Mouse (Mus musculus): ENCODE results near the gene Fcgbp.
A peak's percentile ranks its signal among the peaks of the same experiment; 100 is the strongest.
"Not testable (repeated sequence)": the region's sequence is repeated elsewhere in the genome, so short reads cannot be mapped to it uniquely, and the experiment has no call there.

The Fcgbp gene

GRCm38 (mm10) chr7:28149841-28150240 lies 78.8 kb downstream of the Fcgbp start:
- no peak for DNase-seq (ENCODE audit: low read depth, low spot score)

DNA sequence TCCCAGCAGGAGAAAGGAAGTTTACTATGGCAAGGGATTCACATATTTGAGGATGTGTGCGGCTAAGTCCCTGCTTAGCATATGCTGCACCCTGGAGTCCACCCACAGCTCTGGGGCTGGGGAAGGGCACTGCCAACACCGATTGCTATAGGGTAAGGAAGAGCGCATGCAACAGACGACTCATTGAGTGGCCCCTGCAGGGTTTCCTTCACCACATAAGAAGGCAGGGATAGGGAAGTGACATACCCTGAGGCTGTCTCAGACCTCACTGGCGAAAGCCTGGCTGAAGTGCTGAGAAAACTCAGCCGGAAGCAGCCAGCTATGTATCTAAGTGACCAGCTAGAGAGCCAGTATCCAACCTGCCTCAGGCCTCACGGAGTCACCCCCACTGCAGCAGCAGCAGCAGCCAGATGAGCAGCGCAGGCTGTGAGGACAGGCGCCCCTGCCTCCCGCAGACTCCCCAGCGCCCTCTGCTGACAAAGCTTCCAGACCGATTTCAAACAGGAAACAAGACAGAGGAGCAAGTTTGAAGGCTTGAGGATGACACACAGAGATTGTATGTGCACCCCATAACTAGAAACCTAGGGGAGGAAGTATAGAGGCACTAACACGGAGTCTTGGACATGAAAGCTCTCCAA lies 80.7 kb downstream of the Fcgbp start:
- peak; percentile 54 for DNase-seq (ENCODE audit: low read depth, low spot score)

GRCm38 (mm10) chr7:28153595-28153994 lies 82.6 kb downstream of the Fcgbp start:
- not testable (repeated sequence) for DNase-seq (ENCODE audit: low read depth, low spot score)

DNA sequence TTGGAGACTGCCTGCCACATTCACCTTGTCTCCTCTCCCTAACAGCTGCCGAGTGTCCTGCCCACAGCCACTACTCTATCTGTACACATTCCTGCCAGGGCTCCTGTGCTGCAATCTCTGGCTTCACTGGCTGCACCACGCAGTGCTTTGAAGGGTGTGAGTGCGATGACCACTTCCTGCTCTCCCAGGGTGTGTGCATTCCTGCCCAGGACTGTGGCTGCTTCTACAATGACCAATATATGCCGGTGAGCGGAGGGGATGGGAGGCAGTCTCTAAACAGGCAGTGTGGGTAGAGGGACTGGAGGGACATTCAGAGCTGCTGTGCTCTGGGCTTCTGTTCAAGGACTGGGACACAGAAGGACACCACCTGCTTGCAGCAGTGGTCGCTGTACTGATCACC lies 88.3 kb downstream of the Fcgbp start:
- no peak for DNase-seq (ENCODE audit: low read depth, low spot score)

- DNase-seq (ENCODE audit: low read depth, low spot score) = no peak
Measured at GRCm38 (mm10) chr7:28159893-28160292, 88.9 kb downstream of the Fcgbp start.

GRCm38 (mm10) chr7:28161163-28161749 lies 90.2 kb downstream of the Fcgbp start:
- DNase-seq (ENCODE audit: low read depth, low spot score) = no peak

GRCm38 (mm10) chr7:28165406-28165805 lies 94.4 kb downstream of the Fcgbp start:
- DNase-seq (ENCODE audit: low read depth, low spot score) = peak; percentile 63

GRCm38 (mm10) chr7:28168320-28169115 lies 97.5 kb downstream of the Fcgbp start:
- DNase-seq (ENCODE audit: low read depth, low spot score) = peak; percentile 87

DNA sequence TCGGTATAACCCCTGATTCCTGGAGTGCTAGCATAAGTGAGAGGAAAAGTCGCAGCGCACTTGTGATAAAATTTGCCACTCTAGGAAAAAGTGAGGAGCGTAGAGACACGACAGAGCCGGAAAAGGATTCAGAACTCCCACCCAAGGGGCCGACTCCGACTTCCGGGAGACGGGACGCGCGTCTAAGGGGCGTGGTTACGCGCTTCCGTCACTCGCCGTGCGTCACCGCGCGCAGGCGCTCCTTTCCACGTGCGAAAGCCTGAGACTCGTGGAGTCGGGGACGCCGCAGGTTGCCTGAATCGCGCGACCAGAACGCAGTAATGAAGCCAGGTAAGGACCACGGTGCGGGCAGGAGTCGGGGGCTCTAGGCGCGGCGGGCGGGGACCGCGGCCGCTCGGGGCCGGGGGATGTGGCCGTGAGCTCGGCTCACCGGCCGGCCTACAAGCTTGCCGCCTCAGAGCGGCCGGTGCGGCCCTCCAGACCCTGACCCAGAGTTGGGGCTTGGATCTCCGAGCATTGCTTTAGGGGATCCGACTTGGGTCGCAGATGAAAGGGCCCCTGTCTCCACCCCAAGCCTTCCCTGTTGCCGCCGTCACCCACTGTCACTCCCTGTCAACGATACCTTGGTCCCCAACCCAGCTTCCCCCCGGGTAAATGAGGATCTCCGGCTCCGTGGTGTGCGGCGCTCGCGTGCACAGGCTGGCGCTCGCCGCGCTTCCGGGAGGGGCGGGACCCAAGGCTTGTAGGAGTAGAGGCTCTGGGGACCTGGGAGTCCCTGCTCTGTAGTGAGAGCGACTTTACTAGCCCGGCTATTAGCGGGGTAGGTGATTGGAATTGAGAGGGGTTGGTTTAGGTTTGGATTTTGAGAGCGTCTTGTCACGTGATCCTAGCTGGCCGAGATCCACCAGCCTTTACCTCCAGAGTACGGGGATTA lies 98.7 kb downstream of the Fcgbp start, which contains the start of gene Fbl:
Fbl (plus strand) TSS at position 222 of the 934 bp plus-strand sequence.
- DNase-seq (ENCODE audit: low read depth, low spot score) = peak; percentile 95
